Mouse (Mus musculus) B cell, adult (primary cell): ENCODE results near the gene Pdf. TPM values are rescaled to one million over a fixed set of nuclear protein-coding genes. Genes with fewer than 3 reads are reported as not detected.

Experiments used
- total RNA-seq: library from RNA; stranded (reverse); gene quantifications from 4 replicates; pipeline ENCODE4 v1.2.4, GENCODE M21; 2023; ENCODE audit not compliant: inconsistent age

Gene Pdf
- 7.0 to 12.6 TPM (median 10.7 TPM) in 4 replicates for total RNA-seq

GRCm38 (mm10) chr8:107048061-107048941 is at the start of gene Pdf:
Pdf (minus strand) TSS chr8:107048614.

GRCm38 (mm10) chr8:107096366-107097036 is 48.1 kb upstream of the Pdf start, which contains the start of gene Terf2:
Terf2 (minus strand) TSS chr8:107096547.

GRCm38 (mm10) chr8:107065511-107066496 is 17.4 kb upstream of the Pdf start, which contains the start of gene Tmed6:
Tmed6 (minus strand) TSS chr8:107065644.

GRCm38 (mm10) chr8:107056076-107056972 is 7.9 kb upstream of the Pdf start, which contains the start of the genes Cog8 and Nip7:
Cog8 (minus strand) TSS chr8:107056689.
Nip7 (plus strand) TSS chr8:107056877.

GRCm38 (mm10) chr8:107030650-107031576 is 17.5 kb downstream of the Pdf start, which contains the start of gene Vps4a:
Vps4a (plus strand) TSS chr8:107031222.

Other genes starting within 250 kb of the Pdf start
- gene Has3, start 178.4 kb downstream of the Pdf start, total RNA-seq = 0.48 to 0.96 TPM (median 0.65 TPM) in 4 replicates
- gene Utp4, start 155.0 kb downstream of the Pdf start, total RNA-seq = 40.5 to 44.4 TPM (median 41.5 TPM) in 4 replicates
- 3.0 to 4.5 TPM (median 3.9 TPM) in 4 replicates for gene Sntb2, start 112.9 kb downstream of the Pdf start, total RNA-seq
- 41.3 to 48.2 TPM (median 44.4 TPM) in 4 replicates for gene Vps4a, start 17.4 kb downstream of the Pdf start, total RNA-seq
- gene Cog8, start 8.1 kb upstream of the Pdf start, total RNA-seq = 39.8 to 49.1 TPM (median 46.6 TPM) in 4 replicates
- 58.4 to 77.6 TPM (median 63.8 TPM) in 4 replicates for gene Nip7, start 8.3 kb upstream of the Pdf start, total RNA-seq
- gene Tmed6, start 17.0 kb upstream of the Pdf start, total RNA-seq = 0.86 to 1.6 TPM (median 1.2 TPM) in 3 of 4 replicates, not detected in the other
- 60.3 to 67.5 TPM (median 63.5 TPM) in 4 replicates for gene Terf2, start 47.9 kb upstream of the Pdf start, total RNA-seq
- 29.7 to 34.0 TPM (median 31.5 TPM) in 4 replicates for gene Cyb5b, start 102.0 kb upstream of the Pdf start, total RNA-seq
- gene Nfat5, start 244.9 kb upstream of the Pdf start, total RNA-seq = 90.5 to 123 TPM (median 109 TPM) in 4 replicates